Mouse (Mus musculus) kidney, embryonic 15.5 days (tissue): ENCODE data around the gene Chst10. TPM values are rescaled to one million over a fixed set of nuclear protein-coding genes. Genes with fewer than 3 reads are reported as not detected.

Source experiments
- ATAC-seq: fragments of 200-750 bp; cut with Nextera tagmentation; replicated peaks from 2 replicates; pipeline ENCODE4 v1.8.0; 2017; ENCODE audit warnings: moderate TSS enrichment; ENCODE audit not compliant: low FRiP score
- H3K27ac ChIP-seq: fragments of 300-500 bp; sonication (generic); 2 replicates; pipeline ENCODE4 v1.5.1; 2015; ENCODE audit warnings: mild to moderate bottlenecking, inconsistent platforms
- H3K27me3 ChIP-seq: fragments of 300-500 bp; sonication (generic); 2 replicates; pipeline ENCODE4 v1.6.1; 2015; ENCODE audit warnings: inconsistent platforms
- H3K36me3 ChIP-seq: fragments of 300-500 bp; sonication (generic); 2 replicates; pipeline ENCODE4 v1.6.1; 2015; ENCODE audit warnings: inconsistent platforms
- H3K4me1 ChIP-seq: fragments of 300-500 bp; sonication (generic); 2 replicates; pipeline ENCODE4 v1.6.1; 2015; ENCODE audit warnings: inconsistent platforms
- H3K4me2 ChIP-seq: fragments of 300-500 bp; sonication (generic); 2 replicates; pipeline ENCODE4 v1.6.1; 2015; ENCODE audit warnings: moderate library complexity, mild to moderate bottlenecking, inconsistent platforms
- H3K4me3 ChIP-seq: fragments of 300-500 bp; sonication (generic); replicated peaks from 2 replicates; pipeline ENCODE4 v1.5.1; 2015; ENCODE audit warnings: mild to moderate bottlenecking, inconsistent platforms
- H3K9ac ChIP-seq: fragments of 300-500 bp; sonication (generic); 2 replicates; pipeline ENCODE4 v1.6.1; 2015; ENCODE audit warnings: mild to moderate bottlenecking, inconsistent platforms
- H3K9me3 ChIP-seq: fragments of 300-500 bp; sonication (generic); replicated peaks from 2 replicates; pipeline ENCODE4 v1.6.1; 2016; ENCODE audit warnings: inconsistent platforms
- WGBS: fragments of 180-500 bp; shearing (Covaris S2); methylation state at CpG from one replicate; pipeline ENCODE4 v1.1.7; 2015; ENCODE audit warnings: mixed read lengths; 5-methylcytosine and 5-hydroxymethylcytosine counted together
- polyA plus RNA-seq: library from polyadenylated mRNA; unstranded; fragments of >200 nt; fragmentation: Nextera tagmentation; extraction: Ambion mirVana; gene quantifications from 2 replicates; pipeline ENCODE4 v1.2.1, GENCODE M21; 2015

The Chst10 gene
- polyA plus RNA-seq, 1 experiment from 2014 or later = 4.8 TPM

- Histone ChIP-seq H3K9me3 (no peaks in the 10 kb centered on the region), H3K4me3 (no peak overlapping the region), H3K27ac (no peak overlapping the region), H3K9ac (no peak overlapping the region), H3K4me2 (no peak overlapping the region), H3K4me1 (no peaks in the 10 kb centered on the region), H3K36me3 (no peaks in the 10 kb centered on the region), H3K27me3 (no peaks in the 10 kb centered on the region)
- no peak for ATAC-seq
- 77% methylated on average over 9 of the region's 9 CpGs for WGBS
Observed at GRCm38 (mm10) chr1:38864341-38864740, 33.6 kb downstream of the Chst10 start.

GRCm38 (mm10) chr1:38862213-38862612 lies 35.7 kb downstream of the Chst10 start:
- Histone ChIP-seq H3K9ac (no peak overlapping the region), H3K27me3 (no peaks in the 10 kb centered on the region)
- WGBS = 16% methylated on average over 4 of the region's 4 CpGs

GRCm38 (mm10) chr1:38860867-38861524 lies 37.0 kb downstream of the Chst10 start:
- ATAC-seq = no peak
- 85% methylated on average over 9 of the region's 9 CpGs for WGBS
- Histone ChIP-seq H3K9me3 (no peaks in the 10 kb centered on the region), H3K9ac (no peak overlapping the region), H3K4me1 (no peaks in the 10 kb centered on the region), H3K36me3 (no peaks in the 10 kb centered on the region), H3K27me3 (no peaks in the 10 kb centered on the region), H3K27ac (no peak overlapping the region), H3K4me2 (no peak overlapping the region), H3K4me3 (no peak overlapping the region)

More at GRCm38 (mm10) chr1:38862213-38862612, 35.7 kb downstream of the Chst10 start:
- no peak overlapping the region for H3K27ac ChIP-seq
- ATAC-seq = no peak
- no peaks in the 10 kb centered on the region for H3K9me3 ChIP-seq
- no peak overlapping the region for H3K4me3 ChIP-seq
- H3K4me1 ChIP-seq = no peaks in the 10 kb centered on the region
- no peak overlapping the region for H3K4me2 ChIP-seq
- H3K36me3 ChIP-seq = no peaks in the 10 kb centered on the region

- Histone ChIP-seq H3K4me2 (no peak overlapping the region), H3K27me3 (no peaks in the 10 kb centered on the region), H3K9me3 (no peaks in the 10 kb centered on the region), H3K4me1 (no peaks in the 10 kb centered on the region), H3K9ac (no peak overlapping the region), H3K4me3 (no peak overlapping the region), H3K27ac (no peak overlapping the region), H3K36me3 (no peaks in the 10 kb centered on the region)
- no peak for ATAC-seq
- 75% methylated on average over 5 of the region's 5 CpGs for WGBS
Observed at GRCm38 (mm10) chr1:38860207-38860606, 37.8 kb downstream of the Chst10 start.

GRCm38 (mm10) chr1:38856196-38856595 lies 41.8 kb downstream of the Chst10 start:
- H3K4me1 ChIP-seq = no peaks in the 10 kb centered on the region
- no peak overlapping the region for H3K9ac ChIP-seq
- H3K36me3 ChIP-seq = no peaks in the 10 kb centered on the region
- H3K27me3 ChIP-seq = no peaks in the 10 kb centered on the region
- no peak overlapping the region for H3K27ac ChIP-seq
- H3K9me3 ChIP-seq = no peaks in the 10 kb centered on the region
- H3K4me3 ChIP-seq = no peak overlapping the region
- no peak overlapping the region for H3K4me2 ChIP-seq
- ATAC-seq = no peak
- WGBS = 15% methylated on average over 3 of the region's 3 CpGs

GRCm38 (mm10) chr1:38852250-38852649 lies 45.7 kb downstream of the Chst10 start:
- 57% methylated on average over 2 of the region's 2 CpGs for WGBS
- Histone ChIP-seq H3K4me1 (peaks cover 3% of the 10 kb centered on the region; the same call in 1 of the 2 replicates), H3K36me3 (no peaks in the 10 kb centered on the region), H3K4me2 (no peak overlapping the region), H3K9me3 (no peaks in the 10 kb centered on the region), H3K4me3 (no peak overlapping the region), H3K27me3 (no peaks in the 10 kb centered on the region), H3K9ac (no peak overlapping the region), H3K27ac (no peak overlapping the region)
- ATAC-seq = no peak

- peaks cover 3% of the 10 kb centered on the region; the same call in 1 of the 2 replicates for H3K4me1 ChIP-seq
- no peaks in the 10 kb centered on the region for H3K9me3 ChIP-seq
- no peaks in the 10 kb centered on the region for H3K27me3 ChIP-seq
- no peak for ATAC-seq
- WGBS = 90% methylated on average over 2 of the region's 2 CpGs
- no peak overlapping the region for H3K27ac ChIP-seq
- no peaks in the 10 kb centered on the region for H3K36me3 ChIP-seq
- no peak overlapping the region for H3K4me2 ChIP-seq
- H3K9ac ChIP-seq = no peak overlapping the region
- H3K4me3 ChIP-seq = no peak overlapping the region
Observed at GRCm38 (mm10) chr1:38850650-38851049, 47.3 kb downstream of the Chst10 start.

GRCm38 (mm10) chr1:38848451-38849289 lies 49.3 kb downstream of the Chst10 start:
- peaks cover 3% of the 10 kb centered on the region; the same call in 1 of the 2 replicates for H3K4me1 ChIP-seq
- no peak overlapping the region for H3K27ac ChIP-seq
- H3K27me3 ChIP-seq = no peaks in the 10 kb centered on the region
- ATAC-seq = no peak
- H3K9me3 ChIP-seq = no peaks in the 10 kb centered on the region
- WGBS = 69% methylated on average over 2 of the region's 2 CpGs
- no peaks in the 10 kb centered on the region for H3K36me3 ChIP-seq
- H3K4me3 ChIP-seq = no peak overlapping the region
- no peak overlapping the region for H3K9ac ChIP-seq
- no peak overlapping the region for H3K4me2 ChIP-seq

- Histone ChIP-seq H3K4me1 (peaks cover 3% of the 10 kb centered on the region; the same call in 1 of the 2 replicates), H3K9me3 (no peaks in the 10 kb centered on the region), H3K4me2 (peak overlapping the region; percentile 1; the same call in 1 of the 2 replicates), H3K27me3 (no peaks in the 10 kb centered on the region), H3K9ac (no peak overlapping the region), H3K4me3 (no peak overlapping the region), H3K36me3 (no peaks in the 10 kb centered on the region), H3K27ac (no peak overlapping the region)
- WGBS = 41% methylated on average over 11 of the region's 11 CpGs
- no peak for ATAC-seq
Observed at GRCm38 (mm10) chr1:38847975-38848374, 50.0 kb downstream of the Chst10 start.

GRCm38 (mm10) chr1:38843275-38843674 lies 54.7 kb downstream of the Chst10 start:
- no peak overlapping the region for H3K9ac ChIP-seq
- no peak for ATAC-seq
- H3K27ac ChIP-seq = no peak overlapping the region
- H3K27me3 ChIP-seq = peaks cover 6% of the 10 kb centered on the region
- no peaks in the 10 kb centered on the region for H3K9me3 ChIP-seq
- 66% methylated on average over 4 of the region's 4 CpGs for WGBS
- H3K4me1 ChIP-seq = peaks cover 3% of the 10 kb centered on the region; the same call in 1 of the 2 replicates
- H3K4me2 ChIP-seq = no peak overlapping the region
- no peaks in the 10 kb centered on the region for H3K36me3 ChIP-seq
- H3K4me3 ChIP-seq = no peak overlapping the region

GRCm38 (mm10) chr1:38842861-38843260 lies 55.1 kb downstream of the Chst10 start:
- WGBS = 70% methylated on average over 1 of the region's 1 CpGs
- ATAC-seq = no peak
- Histone ChIP-seq H3K27ac (no peak overlapping the region), H3K4me2 (no peak overlapping the region), H3K9me3 (no peaks in the 10 kb centered on the region), H3K27me3 (peaks cover 10% of the 10 kb centered on the region), H3K9ac (no peak overlapping the region), H3K4me1 (peaks cover 1% of the 10 kb centered on the region; the same call in 1 of the 2 replicates), H3K36me3 (no peaks in the 10 kb centered on the region), H3K4me3 (no peak overlapping the region)

- no peaks in the 10 kb centered on the region for H3K9me3 ChIP-seq
- peaks cover 37% of the 10 kb centered on the region for H3K27me3 ChIP-seq
- 41% methylated on average over 1 of the region's 1 CpGs for WGBS
- no peak overlapping the region for H3K9ac ChIP-seq
- peaks cover 8% of the 10 kb centered on the region for H3K4me1 ChIP-seq
- no peak overlapping the region for H3K4me2 ChIP-seq
- H3K4me3 ChIP-seq = no peak overlapping the region
- no peak for ATAC-seq
- H3K27ac ChIP-seq = no peak overlapping the region
- H3K36me3 ChIP-seq = no peaks in the 10 kb centered on the region
Observed at GRCm38 (mm10) chr1:38839944-38840343, 58.0 kb downstream of the Chst10 start.
